In genomic region chr7:141483114-141483653, GRCm38 (mm10) we compare ENCODE assay signal across 15 mouse cellular contexts. TPM values are rescaled to one million over a fixed set of nuclear protein-coding genes. Genes with fewer than 3 reads are reported as not detected.
DNase-seq lines count a peak whose midpoint lies in the region; ATAC-seq and TF ChIP-seq lines count a peak whose summit lies in the region.
"Had no signal": no experiment of that assay in that cellular context is flagged by ENCODE, and none has a peak within 500 bp of the region (broad histone marks: within the 10 kb centered on the region; RNA-seq: fewer than 3 reads in every experiment).

No protein-coding gene starts in this region.

- H3K27ac ChIP-seq in heart, embryonic 12.5 days (ENCODE audit: poor library complexity, severe bottlenecking) = no peak overlapping the region
- no peak overlapping the region for H3K27ac ChIP-seq in forebrain, embryonic 11.5 days (ENCODE audit: low read depth, low read length)
- no peak overlapping the region for H3K27ac ChIP-seq in hindbrain, embryonic 13.5 days
- H3K27ac ChIP-seq in midbrain, embryonic 16.5 days (ENCODE audit: low read length) = no peak overlapping the region
- no peak overlapping the region for H3K27ac ChIP-seq in heart, embryonic 10.5 days
- H3K27ac ChIP-seq in heart, adult 2 months = no peak overlapping the region
- H3K27ac ChIP-seq: heart, embryonic 15.5 days; kidney, postnatal 0 days; macrophage had no signal

- no peak for ATAC-seq in heart, embryonic 12.5 days (ENCODE audit: insufficient number of reproducible peaks, low FRiP score)
- no peak for ATAC-seq in forebrain, embryonic 11.5 days (replicated peaks; ENCODE audit: low FRiP score)
- ATAC-seq in hindbrain, embryonic 13.5 days (ENCODE audit: low FRiP score) = no peak
- no peak for ATAC-seq in midbrain, embryonic 16.5 days

- TF ChIP-seq POLR2A in heart, adult 2 months (IDR thresholded peaks at IDR 0.05; ENCODE audit: insufficient read depth, low read depth, low read length) = no peak

- no peak for TF ChIP-seq CTCF in heart, adult 2 months (IDR thresholded peaks at IDR 0.05)

- 0 out of 2 replicates have a peak overlapping the region, but pooled peaks have one; percentile 98 for H3K4me2 ChIP-seq in heart, embryonic 12.5 days
- H3K4me2 ChIP-seq in forebrain, embryonic 11.5 days (ENCODE audit: low read depth, low read length, severe bottlenecking) = peak overlapping the region; percentile 95; the same call in 1 of the 2 replicates
- H3K4me2 ChIP-seq in hindbrain, embryonic 13.5 days = peak overlapping the region; percentile 85
- peak overlapping the region; percentile 68 for H3K4me2 ChIP-seq in midbrain, embryonic 16.5 days (ENCODE audit: low read length)

- no peak for DNase-seq in heart, postnatal 25 days (ENCODE audit: low spot score)
- no peak for DNase-seq in forebrain, embryonic 11.5 days (ENCODE audit: low spot score)
- DNase-seq in T-cell, adult 2 months (ENCODE audit: low spot score) = no peak
- DNase-seq in heart, embryonic 10.5 days (ENCODE audit: low spot score) = no peak
- no peak for DNase-seq in heart, adult 2 months
- DNase-seq: adrenal gland, postnatal 36 days; lung, adult 18-20 months; right cerebral cortex, postnatal 4 days had no signal

- intact Hi-C loops in heart, postnatal 25 days (cut with DNase I) = loop anchor here (5.0 kb wide), 1 partner anchor 134 kb away; no protein-coding TSS in a partner anchor
- intact Hi-C loops in heart, adult 2 months (cut with DNase I) = loop anchor here (5.0 kb wide), 1 partner anchor 129 kb away; no protein-coding TSS in a partner anchor

- H3K9ac ChIP-seq in heart, embryonic 12.5 days = no peak overlapping the region
- H3K9ac ChIP-seq in forebrain, embryonic 11.5 days (ENCODE audit: low read length) = no peak overlapping the region
- H3K9ac ChIP-seq in hindbrain, embryonic 13.5 days = peak overlapping the region; percentile 79; the same call in 1 of the 2 replicates
- H3K9ac ChIP-seq in midbrain, embryonic 16.5 days (ENCODE audit: low read depth, low read length) = peak overlapping the region; percentile 28
- H3K9ac ChIP-seq in heart, adult 2 months (ENCODE audit: low read depth, low read length) = no peak overlapping the region

- 0 out of 2 replicates have a peak, but pooled peaks cover 2% of the 10 kb centered on the region for H3K36me3 ChIP-seq in heart, embryonic 12.5 days
- no peaks in the 10 kb centered on the region for H3K36me3 ChIP-seq in forebrain, embryonic 11.5 days (ENCODE audit: control insufficient read depth, insufficient read depth, low read length)
- no peaks in the 10 kb centered on the region for H3K36me3 ChIP-seq in hindbrain, embryonic 13.5 days
- H3K36me3 ChIP-seq in midbrain, embryonic 16.5 days (ENCODE audit: control insufficient read depth, insufficient read depth, low read length) = no peaks in the 10 kb centered on the region
- peaks cover 10% of the 10 kb centered on the region; the same call in 1 of the 2 replicates for H3K36me3 ChIP-seq in heart, embryonic 10.5 days
- no peaks in the 10 kb centered on the region for H3K36me3 ChIP-seq in heart, adult 2 months (ENCODE audit: control insufficient read depth, insufficient read depth, low read length)
- H3K36me3 ChIP-seq: heart, embryonic 15.5 days had no signal

- H3K9me3 ChIP-seq in heart, embryonic 12.5 days (replicated peaks) = no peaks in the 10 kb centered on the region
- no peaks in the 10 kb centered on the region for H3K9me3 ChIP-seq in forebrain, embryonic 11.5 days (ENCODE audit: control insufficient read depth, low read length)
- no peaks in the 10 kb centered on the region for H3K9me3 ChIP-seq in hindbrain, embryonic 13.5 days
- H3K9me3 ChIP-seq in midbrain, embryonic 16.5 days (replicated peaks; ENCODE audit: control insufficient read depth, low read length, poor library complexity, severe bottlenecking) = no peaks in the 10 kb centered on the region
- H3K9me3 ChIP-seq in heart, embryonic 10.5 days = no peaks in the 10 kb centered on the region
- H3K9me3 ChIP-seq: heart, embryonic 15.5 days had no signal

- peaks cover 13% of the 10 kb centered on the region for H3K27me3 ChIP-seq in heart, embryonic 12.5 days (replicated peaks)
- peaks cover 4% of the 10 kb centered on the region for H3K27me3 ChIP-seq in forebrain, embryonic 11.5 days (ENCODE audit: control insufficient read depth, insufficient read depth, low read length)
- H3K27me3 ChIP-seq in hindbrain, embryonic 13.5 days = peaks cover 18% of the 10 kb centered on the region
- no peaks in the 10 kb centered on the region for H3K27me3 ChIP-seq in midbrain, embryonic 16.5 days (ENCODE audit: control insufficient read depth, insufficient read depth, low read depth, low read length)
- peaks cover 15% of the 10 kb centered on the region for H3K27me3 ChIP-seq in heart, embryonic 10.5 days (ENCODE audit: insufficient read depth, poor library complexity, severe bottlenecking)
- no peaks in the 10 kb centered on the region for H3K27me3 ChIP-seq in heart, adult 2 months (ENCODE audit: control insufficient read depth, insufficient read depth, low read length)
- H3K27me3 ChIP-seq: heart, embryonic 15.5 days had no signal

- TF ChIP-seq EP300 in heart, adult 2 months (IDR thresholded peaks at IDR 0.05; ENCODE audit: insufficient read depth, low read depth, low read length) = no peak

- no peak overlapping the region for H3K4me3 ChIP-seq in heart, embryonic 12.5 days
- no peak overlapping the region for H3K4me3 ChIP-seq in forebrain, embryonic 11.5 days (ENCODE audit: low read depth, low read length)
- H3K4me3 ChIP-seq in hindbrain, embryonic 13.5 days = peak overlapping the region; percentile 61; the same call in 1 of the 2 replicates
- peak overlapping the region; percentile 69 for H3K4me3 ChIP-seq in midbrain, embryonic 16.5 days (ENCODE audit: low read depth, low read length)
- no peak overlapping the region for H3K4me3 ChIP-seq in heart, embryonic 10.5 days
- H3K4me3 ChIP-seq in heart, adult 2 months = no peak overlapping the region

- 79% methylated on average over 6 of the region's 6 CpGs for WGBS in heart, embryonic 12.5 days
- WGBS in forebrain, embryonic 11.5 days = 78% methylated on average over 6 of the region's 6 CpGs
- WGBS in hindbrain, embryonic 13.5 days = 84% methylated on average over 6 of the region's 6 CpGs
- 75% methylated on average over 6 of the region's 6 CpGs for WGBS in midbrain, embryonic 16.5 days
- WGBS in heart, embryonic 10.5 days = 82% methylated on average over 6 of the region's 6 CpGs
- 83% methylated on average over 6 of the region's 6 CpGs for WGBS in heart, adult 2 months

- 0 out of 2 replicates have a peak, but pooled peaks cover 2% of the 10 kb centered on the region for H3K79me2 ChIP-seq in heart, adult 2 months (replicated peaks; ENCODE audit: control insufficient read depth, insufficient read depth, low read length)

- peaks cover 44% of the 10 kb centered on the region for H3K4me1 ChIP-seq in heart, embryonic 12.5 days (replicated peaks)
- peaks cover 6% of the 10 kb centered on the region; the same call in 1 of the 2 replicates for H3K4me1 ChIP-seq in forebrain, embryonic 11.5 days (replicated peaks; ENCODE audit: control insufficient read depth, insufficient read depth, low read length)
- peaks cover 57% of the 10 kb centered on the region for H3K4me1 ChIP-seq in hindbrain, embryonic 13.5 days (replicated peaks)
- H3K4me1 ChIP-seq in midbrain, embryonic 16.5 days (ENCODE audit: control insufficient read depth, insufficient read depth, low read length) = peaks cover 25% of the 10 kb centered on the region
- peaks cover 35% of the 10 kb centered on the region for H3K4me1 ChIP-seq in heart, embryonic 10.5 days
- H3K4me1 ChIP-seq in heart, adult 2 months (ENCODE audit: control insufficient read depth, insufficient read depth, low read length) = peaks cover 23% of the 10 kb centered on the region

RNA-seq across cellular contexts. Expression of gene Tspan4, which starts 8.1 kb away (rescaled TPM):
- polyA plus RNA-seq in heart, embryonic 12.5 days (2016; fragmentation: Nextera tagmentation; extraction: Ambion mirVana) = 57.5 and 57.6 TPM in 2 replicates
- total RNA-seq in heart, postnatal 25 days (2021) = 10 to 100 TPM; 17.5 to 39.0 TPM
- polyA plus RNA-seq in forebrain, embryonic 11.5 days (2014; fragmentation: Nextera tagmentation; extraction: Ambion mirVana) = 29.7 and 34.0 TPM in 2 replicates
- polyA plus RNA-seq in hindbrain, embryonic 13.5 days (2015; fragmentation: Nextera tagmentation; extraction: Ambion mirVana) = 34.1 and 35.5 TPM in 2 replicates
- 45.8 and 49.1 TPM in 2 replicates for polyA plus RNA-seq in midbrain, embryonic 16.5 days (2015; fragmentation: Nextera tagmentation; extraction: Ambion mirVana)
- 69.0 and 70.8 TPM in 2 replicates for polyA plus RNA-seq in heart, embryonic 10.5 days (2016; fragmentation: Nextera tagmentation; extraction: Ambion mirVana)
- total RNA-seq in heart, adult 2 months (2021) = 10 to 100 TPM; 17.1 to 40.0 TPM
- 61.9 and 77.5 TPM in 2 replicates for polyA plus RNA-seq in heart, adult 2 months (2012; rRNA removed)

RNA-seq across cellular contexts. Expression of gene Polr2l, which starts 8.3 kb away (rescaled TPM):
- 60.7 and 64.7 TPM in 2 replicates for polyA plus RNA-seq in heart, embryonic 12.5 days (2016; fragmentation: Nextera tagmentation; extraction: Ambion mirVana)
- total RNA-seq in heart, postnatal 25 days (2021) = 10 to 100 TPM; 74.3 to 74.7 TPM
- 73.9 and 78.5 TPM in 2 replicates for polyA plus RNA-seq in forebrain, embryonic 11.5 days (2014; fragmentation: Nextera tagmentation; extraction: Ambion mirVana)
- 86.5 and 88.1 TPM in 2 replicates for polyA plus RNA-seq in hindbrain, embryonic 13.5 days (2015; fragmentation: Nextera tagmentation; extraction: Ambion mirVana)
- 73.3 and 74.0 TPM in 2 replicates for polyA plus RNA-seq in midbrain, embryonic 16.5 days (2015; fragmentation: Nextera tagmentation; extraction: Ambion mirVana)
- 73.2 and 74.5 TPM in 2 replicates for polyA plus RNA-seq in heart, embryonic 10.5 days (2016; fragmentation: Nextera tagmentation; extraction: Ambion mirVana)
- total RNA-seq in heart, adult 2 months (2021) = 10 to 100 TPM; 71.7 to 82.8 TPM
- polyA plus RNA-seq in heart, adult 2 months (2012; rRNA removed) = 62.6 and 64.4 TPM in 2 replicates

RNA-seq across cellular contexts. Expression of gene Cd151, which starts 16.0 kb away (rescaled TPM):
- polyA plus RNA-seq in heart, embryonic 12.5 days (2016; fragmentation: Nextera tagmentation; extraction: Ambion mirVana) = 27.4 and 30.6 TPM in 2 replicates
- total RNA-seq in heart, postnatal 25 days (2021) = 100 to 1,000 TPM; 280 TPM
- 40.3 and 48.6 TPM in 2 replicates for polyA plus RNA-seq in forebrain, embryonic 11.5 days (2014; fragmentation: Nextera tagmentation; extraction: Ambion mirVana)
- polyA plus RNA-seq in hindbrain, embryonic 13.5 days (2015; fragmentation: Nextera tagmentation; extraction: Ambion mirVana) = 18.4 and 19.3 TPM in 2 replicates
- polyA plus RNA-seq in midbrain, embryonic 16.5 days (2015; fragmentation: Nextera tagmentation; extraction: Ambion mirVana) = 17.1 and 17.5 TPM in 2 replicates
- polyA plus RNA-seq in heart, embryonic 10.5 days (2016; fragmentation: Nextera tagmentation; extraction: Ambion mirVana) = 23.1 and 38.2 TPM in 2 replicates
- 100 to 1,000 TPM; 272 to 334 TPM for total RNA-seq in heart, adult 2 months (2021)
- polyA plus RNA-seq in heart, adult 2 months (2012; rRNA removed) = 395 and 491 TPM in 2 replicates

RNA-seq across cellular contexts. Expression of gene Cracr2b, which starts 22.3 kb away (rescaled TPM):
- 16.6 and 17.5 TPM in 2 replicates for polyA plus RNA-seq in heart, embryonic 12.5 days (2016; fragmentation: Nextera tagmentation; extraction: Ambion mirVana)
- 10 to 100 TPM; 19.7 to 23.1 TPM for total RNA-seq in heart, postnatal 25 days (2021)
- polyA plus RNA-seq in forebrain, embryonic 11.5 days (2014; fragmentation: Nextera tagmentation; extraction: Ambion mirVana) = 3.6 and 5.9 TPM in 2 replicates
- 6.9 and 7.2 TPM in 2 replicates for polyA plus RNA-seq in hindbrain, embryonic 13.5 days (2015; fragmentation: Nextera tagmentation; extraction: Ambion mirVana)
- 6.6 and 7.1 TPM in 2 replicates for polyA plus RNA-seq in midbrain, embryonic 16.5 days (2015; fragmentation: Nextera tagmentation; extraction: Ambion mirVana)
- polyA plus RNA-seq in heart, embryonic 10.5 days (2016; fragmentation: Nextera tagmentation; extraction: Ambion mirVana) = 14.0 and 14.6 TPM in 2 replicates
- total RNA-seq in heart, adult 2 months (2021) = 10 to 100 TPM; 15.4 to 19.4 TPM
- 23.8 and 35.0 TPM in 2 replicates for polyA plus RNA-seq in heart, adult 2 months (2012; rRNA removed)
- polyA plus RNA-seq: G1E had no signal

RNA-seq across cellular contexts. Expression of gene Pnpla2, which starts 28.2 kb away (rescaled TPM):
- 42.3 and 43.3 TPM in 2 replicates for polyA plus RNA-seq in heart, embryonic 12.5 days (2016; fragmentation: Nextera tagmentation; extraction: Ambion mirVana)
- total RNA-seq in heart, postnatal 25 days (2021) = 100 to 1,000 TPM; 409 to 426 TPM
- 16.9 and 17.9 TPM in 2 replicates for polyA plus RNA-seq in forebrain, embryonic 11.5 days (2014; fragmentation: Nextera tagmentation; extraction: Ambion mirVana)
- 18.7 TPM in 2 replicates for polyA plus RNA-seq in hindbrain, embryonic 13.5 days (2015; fragmentation: Nextera tagmentation; extraction: Ambion mirVana)
- 16.9 and 17.7 TPM in 2 replicates for polyA plus RNA-seq in midbrain, embryonic 16.5 days (2015; fragmentation: Nextera tagmentation; extraction: Ambion mirVana)
- polyA plus RNA-seq in heart, embryonic 10.5 days (2016; fragmentation: Nextera tagmentation; extraction: Ambion mirVana) = 28.3 and 38.9 TPM in 2 replicates
- 100 to 1,000 TPM; 398 to 572 TPM for total RNA-seq in heart, adult 2 months (2021)
- 597 and 669 TPM in 2 replicates for polyA plus RNA-seq in heart, adult 2 months (2012; rRNA removed)

Comparison
In these comparisons a context has a peak if more than half of its experiments do, and no peak if none do; other contexts are left out.
1. H3K4me3 ChIP-seq: peak in hindbrain, embryonic 13.5 days (single experiment) and midbrain, embryonic 16.5 days (single experiment); none in heart, embryonic 12.5 days (single experiment), forebrain, embryonic 11.5 days (single experiment), heart, embryonic 10.5 days (single experiment) and heart, adult 2 months (single experiment).
2. H3K9ac ChIP-seq: peak in hindbrain, embryonic 13.5 days (single experiment) and midbrain, embryonic 16.5 days (single experiment); none in heart, embryonic 12.5 days (single experiment), forebrain, embryonic 11.5 days (single experiment) and heart, adult 2 months (single experiment).
3. Peak in every context shown above with its lines, with median percentiles within 50 percentile points of each other: H3K4me2 ChIP-seq.